Mouse (Mus musculus): ENCODE data around the gene Ehhadh.
"Not testable (repeated sequence)": the region's sequence is repeated elsewhere in the genome, so short reads cannot be mapped to it uniquely, and the experiment has no call there.

The Ehhadh gene

DNA sequence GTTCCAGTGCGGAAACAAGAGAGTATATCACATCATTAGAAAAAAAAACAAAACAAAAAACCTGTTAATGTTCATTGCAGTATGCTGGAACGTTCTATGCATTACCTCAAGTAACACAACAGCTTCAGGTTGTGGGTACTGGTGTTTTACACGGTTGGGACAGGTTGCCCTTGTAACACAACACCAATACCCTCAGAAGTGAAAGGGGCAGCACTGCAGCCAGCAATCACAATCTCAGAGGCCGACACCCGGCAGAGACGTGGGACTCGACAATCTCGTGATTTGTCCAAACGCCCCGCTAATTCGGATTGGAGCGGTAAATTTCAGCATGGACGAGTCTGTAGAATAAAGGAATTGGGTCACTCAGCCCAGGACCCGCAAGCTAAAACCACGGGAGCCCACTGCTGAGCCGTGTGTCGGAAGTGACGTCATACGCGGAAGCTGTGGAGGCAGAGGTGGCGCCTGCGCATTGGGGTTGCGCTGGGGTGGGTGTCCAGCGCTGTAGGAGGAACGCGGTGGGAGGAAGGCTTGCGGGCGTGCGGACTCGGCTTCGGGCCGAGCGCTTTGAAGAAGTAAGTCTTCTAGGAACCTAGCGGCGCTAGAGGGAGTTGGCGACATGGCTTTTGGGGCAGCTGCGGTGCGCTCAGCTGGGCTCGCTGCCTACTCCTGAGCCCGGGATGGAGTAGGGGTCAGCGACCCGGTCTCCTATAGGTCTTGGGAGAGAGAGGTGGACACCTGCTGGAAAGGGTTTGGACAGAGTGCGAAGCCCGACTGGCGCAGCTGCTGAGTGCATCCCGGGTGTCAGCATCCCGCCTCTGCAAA is 6.5 kb upstream of the Ehhadh start, which contains the start of gene Map3k13:
Gene Map3k13, plus strand, starts transcription at position 472 of the 822 bp plus-strand sequence.
- peak; percentile 97 for DNase-seq

DNA sequence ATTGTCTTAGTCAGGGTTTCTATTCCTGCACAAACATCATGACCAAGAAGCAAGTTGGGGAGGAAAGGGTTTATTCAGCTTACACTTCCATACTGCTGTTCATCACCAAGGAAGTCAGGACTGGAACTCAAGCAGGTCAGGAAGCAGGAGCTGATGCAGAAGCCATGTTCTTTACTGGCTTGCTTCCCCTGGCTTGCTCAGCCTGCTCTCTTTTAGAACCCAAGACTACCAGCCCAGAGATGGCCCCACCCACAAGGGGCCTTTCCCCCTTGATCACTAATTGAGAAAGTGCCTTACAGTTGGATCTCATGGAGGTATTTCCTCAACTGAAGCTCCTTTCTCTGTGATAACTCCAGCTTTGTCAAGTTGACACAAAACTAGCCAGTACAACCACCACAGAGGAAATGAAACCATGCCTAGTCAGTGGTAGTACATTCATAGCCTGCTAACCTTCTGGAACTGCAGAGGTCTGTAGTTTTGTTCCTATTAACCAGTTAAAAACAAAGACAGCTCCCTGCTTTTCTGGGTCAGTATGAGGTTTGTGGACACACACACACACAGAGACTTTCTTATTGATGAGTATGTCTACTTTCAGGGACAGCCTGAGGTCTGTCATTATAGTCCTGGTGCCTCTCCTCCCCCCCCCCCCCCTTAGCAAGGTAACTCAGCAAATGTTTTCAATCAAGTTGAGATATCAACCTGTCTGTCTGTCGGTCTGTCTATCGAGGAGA is 5.6 kb upstream of the Ehhadh start:
- not testable (repeated sequence) for DNase-seq

- DNase-seq: no peak
Observed at GRCm38 (mm10) chr16:21791779-21792178, 4.2 kb upstream of the Ehhadh start.

- DNase-seq: no peak
Observed at GRCm38 (mm10) chr16:21790469-21790868, 2.9 kb upstream of the Ehhadh start.

DNA sequence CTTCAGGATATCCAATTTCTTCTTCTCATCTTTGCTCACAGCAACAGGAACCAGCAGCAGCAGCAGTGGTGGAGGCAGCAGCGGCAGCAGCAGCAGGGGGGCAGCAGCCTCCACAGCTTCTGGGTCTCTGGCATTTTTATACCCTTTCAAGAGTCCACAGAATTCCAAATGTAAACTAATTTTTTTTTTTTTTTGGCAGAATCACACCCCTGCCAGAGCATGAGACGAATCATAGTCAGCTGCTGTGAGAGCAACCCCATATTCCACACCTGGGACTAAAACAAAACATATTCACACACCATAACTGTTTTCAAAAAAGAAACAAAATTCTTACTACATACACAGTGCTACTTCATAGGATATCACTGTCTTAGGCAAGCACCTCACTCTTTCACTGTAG is 1.6 kb upstream of the Ehhadh start:
- DNase-seq: no peak

DNA sequence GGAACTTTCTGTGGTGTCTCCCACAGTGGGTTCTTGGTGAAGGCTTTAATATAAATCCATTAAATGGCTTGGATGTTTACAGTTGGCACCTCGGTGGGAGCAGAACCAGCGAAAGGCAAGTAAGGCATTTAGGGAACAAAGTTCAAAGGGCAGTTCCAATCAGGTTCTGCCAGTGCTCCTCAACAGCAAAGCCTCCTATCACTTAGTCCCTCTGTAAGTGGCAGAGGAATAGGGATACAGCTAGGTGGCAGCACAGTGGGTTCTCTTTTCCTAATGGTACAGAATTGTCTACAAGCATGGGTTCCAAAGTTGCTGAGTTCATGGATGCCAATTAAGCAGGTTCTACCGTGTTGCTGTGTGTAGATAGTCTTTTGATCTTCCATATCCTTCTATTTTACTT is 974 bp upstream of the Ehhadh start:
- DNase-seq: peak; percentile 7

- no peak for DNase-seq
Observed at GRCm38 (mm10) chr16:21786317-21786716, 1.3 kb downstream of the Ehhadh start.

GRCm38 (mm10) chr16:21785000-21785399 is 2.6 kb downstream of the Ehhadh start:
- no peak for DNase-seq

- DNase-seq: no peak
Observed at GRCm38 (mm10) chr16:21782807-21783206, 4.8 kb downstream of the Ehhadh start.

DNA sequence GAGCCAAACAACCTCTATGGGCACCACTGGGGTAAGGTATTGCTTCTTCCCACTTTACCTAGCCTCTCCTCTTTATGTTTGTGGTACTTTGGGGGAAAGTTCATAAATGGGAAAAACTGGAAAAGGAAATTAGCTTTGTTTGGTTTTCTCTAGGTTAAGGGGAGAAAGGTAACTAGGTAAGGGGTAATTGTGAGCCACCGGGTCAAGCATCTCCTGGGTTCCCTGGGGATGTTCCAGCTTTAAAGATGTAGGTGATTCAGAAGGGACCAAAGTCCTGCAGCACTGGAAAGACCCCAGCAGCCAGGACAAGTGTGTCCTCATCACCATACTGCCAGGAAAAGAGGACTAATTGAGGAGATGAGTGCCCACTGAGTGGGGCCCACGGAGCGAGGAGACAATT is 5.7 kb downstream of the Ehhadh start:
- DNase-seq: no peak

- DNase-seq: no peak
Observed at GRCm38 (mm10) chr16:21781277-21781676, 6.3 kb downstream of the Ehhadh start.

- no peak for DNase-seq
Observed at GRCm38 (mm10) chr16:21779149-21779548, 8.5 kb downstream of the Ehhadh start.

DNA sequence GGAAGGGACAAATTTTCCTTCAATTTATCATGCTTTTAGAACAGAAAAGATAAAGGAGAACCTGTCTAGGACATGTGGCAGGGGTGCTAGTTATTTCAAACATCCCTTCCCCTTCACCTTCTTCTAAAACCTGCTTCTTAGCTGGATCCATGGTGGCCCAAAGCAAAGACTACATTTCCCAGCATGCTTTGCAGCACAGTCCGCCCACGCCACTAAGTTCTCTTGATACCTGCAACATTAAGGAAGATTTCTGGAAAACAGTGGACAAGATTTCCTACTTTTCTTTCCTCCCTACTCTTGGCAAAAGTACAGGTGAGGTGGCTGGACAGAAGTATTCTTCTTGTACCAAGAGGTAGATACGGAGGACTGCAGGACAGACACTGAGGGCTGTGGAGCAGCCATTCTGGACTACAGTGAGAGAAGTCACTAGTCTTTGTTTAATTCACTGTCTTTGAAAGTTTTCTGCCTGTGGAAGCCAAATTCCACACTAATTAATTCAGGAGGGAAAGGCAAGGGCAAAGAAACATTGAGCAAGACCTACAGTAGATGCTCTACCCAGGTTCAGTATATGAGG is 9.2 kb downstream of the Ehhadh start:
- DNase-seq: peak; percentile 54

- no peak for DNase-seq
Observed at GRCm38 (mm10) chr16:21774725-21775124, 12.9 kb downstream of the Ehhadh start.

- DNase-seq: peak; percentile 17
Observed at GRCm38 (mm10) chr16:21769667-21770066, 17.9 kb downstream of the Ehhadh start.

GRCm38 (mm10) chr16:21768255-21768654 is 19.4 kb downstream of the Ehhadh start:
- no peak for DNase-seq

DNA sequence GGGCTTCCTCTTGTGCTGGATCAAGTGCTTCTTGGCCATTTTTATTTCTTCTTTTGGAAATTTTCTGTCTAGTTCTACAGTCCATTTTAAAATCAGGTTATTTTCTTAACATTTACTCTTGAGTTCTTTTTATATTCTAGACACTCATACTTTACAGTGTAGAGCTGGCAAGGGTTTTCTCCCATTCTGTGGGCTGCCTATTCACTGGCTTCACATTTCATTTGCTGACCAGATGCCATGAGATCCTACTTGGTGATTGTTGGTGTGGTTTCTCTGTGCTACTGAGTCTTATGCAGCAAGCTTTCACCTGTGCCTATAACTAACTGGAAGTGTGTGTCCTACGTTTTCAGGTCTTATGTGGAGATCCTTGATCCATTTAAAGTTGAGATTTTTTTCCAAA is 29.2 kb downstream of the Ehhadh start:
- no peak for DNase-seq

GRCm38 (mm10) chr16:21743401-21743800 is 44.2 kb downstream of the Ehhadh start:
- DNase-seq: no peak

- DNase-seq: no peak
Observed at GRCm38 (mm10) chr16:21742898-21743297, 44.7 kb downstream of the Ehhadh start.

DNA sequence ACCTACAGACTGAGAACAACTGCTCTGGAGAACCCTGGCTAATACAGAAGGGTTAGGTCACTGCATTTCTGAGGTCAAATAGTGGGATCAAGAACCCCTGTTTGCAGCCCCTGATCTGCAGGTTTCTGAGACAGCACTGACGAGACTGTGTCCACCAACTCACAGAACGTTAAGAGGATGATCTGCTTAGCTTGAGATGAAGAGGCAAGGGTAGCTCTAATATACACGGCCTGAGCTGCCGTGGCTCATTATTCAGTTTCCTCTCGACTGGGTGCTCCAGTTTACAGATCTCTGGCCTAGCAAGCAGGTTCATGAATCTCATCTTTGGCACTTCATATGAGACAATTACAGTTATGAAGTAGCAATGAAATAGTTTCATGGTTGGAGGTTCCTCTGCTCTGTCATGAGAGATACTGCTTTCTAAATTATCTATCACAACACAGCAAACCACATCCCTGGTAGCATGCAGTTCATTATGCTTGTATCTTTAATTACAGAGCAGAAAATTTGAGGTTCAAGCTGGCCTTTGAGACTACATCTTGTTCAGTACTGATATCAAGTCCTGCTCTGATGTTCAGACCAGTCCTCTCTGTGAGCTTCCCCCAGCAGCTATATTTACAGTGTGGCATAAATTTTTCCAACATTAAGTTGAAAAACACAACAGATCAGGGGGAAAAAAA is 45.3 kb downstream of the Ehhadh start:
- no peak for DNase-seq

DNA sequence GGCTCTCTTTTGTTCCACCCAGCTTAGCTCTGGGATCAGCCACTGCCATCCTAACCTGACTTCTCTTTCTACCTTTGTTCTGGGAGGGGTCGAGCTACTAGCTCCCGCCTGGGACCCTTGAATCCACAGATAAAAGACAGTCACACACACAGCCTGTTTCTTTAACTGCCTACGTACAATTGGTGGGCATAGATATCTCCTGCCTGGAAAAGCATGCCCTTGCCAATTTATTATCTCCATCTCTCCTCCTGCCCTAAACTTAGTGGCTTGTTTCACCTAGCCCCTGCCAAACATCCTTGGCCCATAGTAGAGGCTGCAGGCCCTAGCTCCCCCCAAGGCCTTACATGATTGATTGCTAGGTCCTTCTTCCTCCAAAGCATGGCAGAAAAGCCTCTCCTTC is 46.1 kb downstream of the Ehhadh start:
- no peak for DNase-seq

DNA sequence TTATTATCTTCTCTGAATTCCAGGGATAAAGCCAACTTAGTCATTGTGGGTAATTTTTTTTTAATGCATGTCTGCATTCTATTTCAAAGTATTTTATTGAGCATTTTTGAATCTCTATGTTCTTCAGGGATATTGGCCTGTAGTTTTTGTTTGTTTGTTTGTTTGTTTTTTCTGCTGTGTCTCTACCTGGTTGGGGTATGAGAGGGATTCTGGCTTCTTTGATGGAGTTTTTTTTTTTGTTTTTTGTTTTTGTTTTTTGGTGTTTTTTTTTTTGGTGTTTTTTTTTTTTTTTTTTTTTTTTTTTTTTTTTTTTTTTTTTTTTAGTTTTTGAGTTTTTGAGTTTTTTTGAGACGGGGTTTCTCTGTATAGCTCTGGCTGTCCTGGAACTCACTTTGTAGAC is 52.0 kb downstream of the Ehhadh start:
- DNase-seq: no peak

DNA sequence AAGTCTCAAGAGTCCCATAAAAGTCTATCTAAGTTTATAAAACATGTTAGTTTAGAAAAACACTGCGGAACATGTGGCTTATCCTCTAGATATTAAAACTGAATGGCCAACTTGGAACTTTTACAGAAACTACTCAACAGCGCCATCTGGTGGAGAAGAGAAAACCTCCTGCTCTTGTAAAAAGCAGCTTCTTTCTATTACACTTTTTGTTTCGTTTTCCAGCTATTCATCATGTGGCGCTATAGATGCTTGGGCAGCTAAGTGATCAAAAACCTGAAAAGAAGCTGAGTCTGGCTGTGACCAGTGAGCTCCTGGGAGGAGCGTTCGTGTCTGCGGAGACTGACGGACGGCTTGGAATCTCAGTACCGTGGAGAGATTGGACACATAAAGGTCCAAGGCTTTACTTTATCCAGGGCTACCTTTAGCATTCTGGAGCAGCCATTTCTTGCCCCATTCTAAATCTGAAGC is 59.7 kb downstream of the Ehhadh start:
- peak; percentile 87 for DNase-seq
